Mouse (Mus musculus) kidney, postnatal 0 days (tissue): Measurements from ENCODE around the gene Afmid. TPM values are rescaled to one million over a fixed set of nuclear protein-coding genes. Genes with fewer than 3 reads are reported as not detected.

ENCODE experiments used
- ATAC-seq: fragments of 200-750 bp; cut with Nextera tagmentation; replicated peaks from 2 replicates; pipeline ENCODE4 v1.8.0; 2017; ENCODE audit warnings: low read depth, moderate number of reproducible peaks, moderate TSS enrichment, moderate library complexity; ENCODE audit not compliant: low FRiP score
- DNase-seq: peaks from one replicate; pipeline ENCODE4 v3.0.0-alpha.2; 2016; ENCODE audit warnings: low spot score
- H3K27ac ChIP-seq: fragments of 300-500 bp; sonication (generic); 2 replicates; pipeline ENCODE4 v1.5.1; 2014; ENCODE audit warnings: mild to moderate bottlenecking
- H3K27me3 ChIP-seq: fragments of 300-500 bp; sonication (generic); 2 replicates; pipeline ENCODE4 v1.6.1; 2014; ENCODE audit warnings: low read length, mixed read lengths; ENCODE audit not compliant: insufficient read depth
- H3K36me3 ChIP-seq: fragments of 300-500 bp; sonication (generic); 2 replicates; pipeline ENCODE4 v1.6.1; 2014; ENCODE audit warnings: low read length, mixed read lengths; ENCODE audit not compliant: insufficient read depth
- H3K4me1 ChIP-seq: fragments of 300-500 bp; sonication (generic); replicated peaks from 2 replicates; pipeline ENCODE4 v1.6.1; 2014; ENCODE audit warnings: antibody characterized with exemption, low read length, mixed read lengths; ENCODE audit not compliant: insufficient read depth
- H3K4me2 ChIP-seq: fragments of 300-500 bp; sonication (generic); 2 replicates; pipeline ENCODE4 v1.6.1; 2014; ENCODE audit warnings: mild to moderate bottlenecking, low read length, moderate library complexity, mixed read lengths
- H3K4me3 ChIP-seq: fragments of 300-500 bp; sonication (generic); replicated peaks from 2 replicates; pipeline ENCODE4 v1.5.1; 2014; ENCODE audit warnings: low read depth, low read length
- H3K9ac ChIP-seq: fragments of 300-500 bp; sonication (generic); 2 replicates; pipeline ENCODE4 v1.6.1; 2014; ENCODE audit warnings: low read depth, low read length
- H3K9me3 ChIP-seq: fragments of 300-500 bp; sonication (generic); replicated peaks from 2 replicates; pipeline ENCODE4 v1.6.1; 2016; ENCODE audit warnings: low read length, inconsistent platforms, mixed read lengths
- CTCF ChIP-seq: IDR thresholded peaks from 2 replicates; pipeline ENCODE4 v1.5.1; 2016; ENCODE audit warnings: antibody characterized with exemption, low read depth, mild to moderate bottlenecking, moderate library complexity
- WGBS: fragments of 180-500 bp; shearing (Covaris S2); extraction: QIAGEN DNeasy Blood & Tissue Kit; methylation state at CpG from one replicate; pipeline ENCODE4 v1.1.7; 2014; 5-methylcytosine and 5-hydroxymethylcytosine counted together
- polyA plus RNA-seq: library from polyadenylated mRNA; unstranded; fragments of >200 nt; fragmentation: Nextera tagmentation; extraction: Ambion mirVana; gene quantifications from 2 replicates; pipeline ENCODE4 v1.2.1, GENCODE M21; 2015

Gene Afmid
- polyA plus RNA-seq, 1 experiment from 2014 or later: 4.5 TPM

DNA sequence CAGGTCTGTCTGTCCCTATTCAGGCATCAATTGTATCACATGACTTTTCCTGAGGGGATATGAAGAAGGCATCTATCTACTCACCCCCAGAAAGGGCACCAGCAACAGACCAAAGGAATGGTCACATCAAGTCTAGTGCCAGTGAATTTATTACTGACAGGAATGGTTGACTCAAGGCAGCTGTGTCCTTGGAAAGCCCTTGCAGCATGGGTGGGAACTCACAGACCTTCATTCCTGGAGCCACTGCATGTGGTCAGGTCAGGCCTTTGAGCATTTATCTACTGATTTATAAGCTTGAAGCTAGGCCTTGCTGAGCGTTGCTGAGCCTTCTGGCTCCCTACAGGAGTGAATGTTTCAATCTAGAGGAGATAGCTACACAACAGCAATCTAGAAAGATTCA, 15.2 kb downstream of the Afmid start:
- no peak for DNase-seq
- H3K4me3 ChIP-seq: no peak overlapping the region
- 23% methylated on average over 1 of the region's 1 CpGs for WGBS

GRCm38 (mm10) chr11:117843434-117843833, 17.7 kb downstream of the Afmid start:
- no peak overlapping the region for H3K4me2 ChIP-seq
- ATAC-seq: no peak
- no peak overlapping the region for H3K9ac ChIP-seq
- H3K27ac ChIP-seq: no peak overlapping the region
- no peaks in the 10 kb centered on the region for H3K36me3 ChIP-seq
- H3K4me3 ChIP-seq: no peak overlapping the region
- H3K27me3 ChIP-seq: no peaks in the 10 kb centered on the region
- no peak for DNase-seq
- no peak for TF ChIP-seq CTCF
- no peaks in the 10 kb centered on the region for H3K9me3 ChIP-seq
- H3K4me1 ChIP-seq: no peaks in the 10 kb centered on the region
- 80% methylated on average over 2 of the region's 2 CpGs for WGBS

More for the DNA sequence above, 15.2 kb downstream of the Afmid start:
- no peaks in the 10 kb centered on the region for H3K36me3 ChIP-seq
- no peak overlapping the region for H3K9ac ChIP-seq
- H3K27ac ChIP-seq: no peak overlapping the region
- no peaks in the 10 kb centered on the region for H3K27me3 ChIP-seq
- no peak for TF ChIP-seq CTCF
- H3K4me2 ChIP-seq: no peak overlapping the region
- ATAC-seq: no peak
- H3K9me3 ChIP-seq: no peaks in the 10 kb centered on the region
- no peaks in the 10 kb centered on the region for H3K4me1 ChIP-seq

DNA sequence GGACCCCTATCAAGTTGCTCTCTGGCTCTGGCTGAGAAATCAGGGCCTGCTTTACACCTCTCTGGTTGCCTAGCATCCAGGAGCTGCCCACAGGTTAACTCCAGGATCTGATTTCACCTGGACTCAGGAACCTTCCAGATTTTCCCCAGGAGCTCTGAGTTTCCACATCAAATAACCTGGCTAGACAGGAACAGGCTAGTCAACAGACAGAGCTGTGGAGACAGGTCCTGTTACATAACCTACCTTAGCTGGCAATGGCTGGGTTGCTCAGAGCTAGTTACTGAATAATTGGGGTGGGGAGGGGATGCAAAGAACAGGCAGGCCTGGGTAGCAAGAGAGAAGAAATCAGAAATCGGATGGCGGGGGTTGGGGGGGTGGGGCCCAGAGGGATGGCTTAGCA, 19.3 kb downstream of the Afmid start:
- H3K27ac ChIP-seq: peak overlapping the region; percentile 3
- no peaks in the 10 kb centered on the region for H3K36me3 ChIP-seq
- DNase-seq: peak; percentile 20
- ATAC-seq: 0 out of 2 replicates have a peak, but pooled peaks have one; percentile 26
- H3K4me2 ChIP-seq: no peak overlapping the region
- H3K9me3 ChIP-seq: no peaks in the 10 kb centered on the region
- H3K27me3 ChIP-seq: no peaks in the 10 kb centered on the region
- H3K4me3 ChIP-seq: no peak overlapping the region
- no peak for TF ChIP-seq CTCF
- no peak overlapping the region for H3K9ac ChIP-seq
- WGBS: 36% methylated on average over 2 of the region's 2 CpGs
- H3K4me1 ChIP-seq: 0 out of 2 replicates have a peak, but pooled peaks cover 3% of the 10 kb centered on the region

DNA sequence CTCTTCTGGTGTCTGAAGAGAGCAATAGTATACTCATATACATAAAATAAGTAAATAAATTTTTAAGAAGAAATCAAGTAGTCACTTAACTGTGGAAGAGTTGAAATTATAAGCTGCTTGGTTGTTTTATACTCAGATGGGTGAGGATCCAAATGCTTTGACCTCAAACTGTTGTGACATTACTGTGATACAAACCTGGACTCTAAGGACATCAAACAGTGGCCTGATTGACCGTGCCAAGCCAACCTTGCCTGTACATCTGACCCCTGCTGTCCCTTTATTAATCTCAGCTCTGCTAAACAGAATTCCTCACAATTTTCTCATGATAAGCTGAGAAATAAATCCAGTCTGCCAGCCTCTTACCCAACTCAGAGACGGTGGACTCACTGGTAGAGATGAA, 19.9 kb downstream of the Afmid start:
- WGBS: 75% methylated on average over 2 of the region's 2 CpGs
- peak overlapping the region; percentile 3; the same call in 1 of the 2 replicates for H3K27ac ChIP-seq
- DNase-seq: no peak

DNA sequence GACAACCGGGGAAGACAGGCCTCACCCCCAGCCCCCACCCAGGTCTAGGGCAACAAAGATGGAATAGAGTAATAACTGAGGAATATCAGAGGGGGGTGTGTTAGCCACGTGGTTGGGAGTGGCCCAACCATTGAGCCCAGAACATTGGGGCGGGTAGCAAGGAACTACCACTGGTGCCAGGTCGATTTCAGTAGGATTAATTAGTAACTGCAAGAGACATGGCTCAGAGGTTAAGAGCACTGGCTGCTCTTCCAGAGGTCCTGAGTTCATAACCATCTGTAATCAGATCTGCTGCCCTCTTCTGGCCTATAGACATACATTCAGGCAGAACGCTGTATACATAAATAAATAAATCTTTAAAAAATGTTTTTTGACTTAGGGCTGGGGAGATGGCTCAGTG, 20.9 kb downstream of the Afmid start:
- H3K27me3 ChIP-seq: no peaks in the 10 kb centered on the region
- H3K36me3 ChIP-seq: no peaks in the 10 kb centered on the region
- no peak overlapping the region for H3K9ac ChIP-seq
- no peaks in the 10 kb centered on the region for H3K9me3 ChIP-seq
- 40% methylated on average over 5 of the region's 5 CpGs for WGBS
- peak; percentile 66 for TF ChIP-seq CTCF
- ATAC-seq (no peak), DNase-seq (peak; percentile 55)
- H3K4me1 ChIP-seq: peaks cover 7% of the 10 kb centered on the region; the same call in 1 of the 2 replicates
- H3K4me2 ChIP-seq: no peak overlapping the region
- H3K4me3 ChIP-seq: no peak overlapping the region
- H3K27ac ChIP-seq: no peak overlapping the region

More for the DNA sequence above, 19.9 kb downstream of the Afmid start:
- Histone ChIP-seq H3K4me2 (no peak overlapping the region), H3K9ac (no peak overlapping the region), H3K4me1 (peaks cover 7% of the 10 kb centered on the region; the same call in 1 of the 2 replicates), H3K4me3 (no peak overlapping the region), H3K36me3 (no peaks in the 10 kb centered on the region), H3K27me3 (no peaks in the 10 kb centered on the region), H3K9me3 (no peaks in the 10 kb centered on the region)
- no peak for TF ChIP-seq CTCF
- ATAC-seq: no peak

DNA sequence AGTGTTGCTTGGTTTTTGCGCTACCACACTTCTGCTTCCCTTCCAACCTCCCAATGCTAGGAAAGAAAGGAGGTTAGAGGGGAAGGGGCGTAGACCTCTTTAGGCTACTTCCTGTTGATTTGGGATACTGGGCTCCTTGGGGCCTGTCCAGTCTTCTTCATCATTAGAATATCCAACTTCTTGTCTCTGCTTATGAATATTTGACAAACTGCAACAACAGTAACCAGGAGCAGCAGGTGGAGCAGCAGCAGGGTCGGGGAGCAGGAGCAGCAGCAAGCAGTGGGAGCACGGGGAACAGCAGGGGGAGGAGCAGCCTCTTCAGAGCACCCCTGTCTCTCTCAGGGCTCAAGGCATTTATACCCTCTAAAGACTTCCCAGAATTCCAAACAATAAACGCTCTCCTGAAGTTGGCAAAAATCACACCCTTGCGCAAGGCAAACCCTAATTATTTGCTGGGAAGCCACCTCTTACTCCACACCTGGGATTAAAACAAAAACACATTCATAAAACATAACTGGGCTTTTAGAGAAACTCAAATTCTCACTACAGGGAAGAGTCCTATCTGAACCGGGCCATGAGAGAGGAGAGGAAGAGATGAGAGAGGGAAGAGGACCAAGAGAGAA, 22.0 kb downstream of the Afmid start:
- DNase-seq: no peak
- Histone ChIP-seq H3K36me3 (0 out of 2 replicates have a peak, but pooled peaks cover 1% of the 10 kb centered on the region), H3K9me3 (no peaks in the 10 kb centered on the region), H3K4me3 (no peak overlapping the region), H3K27me3 (no peaks in the 10 kb centered on the region), H3K4me1 (peaks cover 7% of the 10 kb centered on the region; the same call in 1 of the 2 replicates), H3K9ac (peak overlapping the region; percentile 70), H3K27ac (peak overlapping the region; percentile 94), H3K4me2 (peak overlapping the region; percentile 78)
- TF ChIP-seq CTCF: no peak
- WGBS: 73% methylated on average over 7 of the region's 7 CpGs
- ATAC-seq: no peak
